Mouse (Mus musculus): ENCODE measurements at regions not wholly inside any gene's neighbourhood (a gene's known extent, or its start where the extent isn't known, plus 50 kb on each side); places are given as distances from the start of the nearest gene placed in this dataset.

DNA sequence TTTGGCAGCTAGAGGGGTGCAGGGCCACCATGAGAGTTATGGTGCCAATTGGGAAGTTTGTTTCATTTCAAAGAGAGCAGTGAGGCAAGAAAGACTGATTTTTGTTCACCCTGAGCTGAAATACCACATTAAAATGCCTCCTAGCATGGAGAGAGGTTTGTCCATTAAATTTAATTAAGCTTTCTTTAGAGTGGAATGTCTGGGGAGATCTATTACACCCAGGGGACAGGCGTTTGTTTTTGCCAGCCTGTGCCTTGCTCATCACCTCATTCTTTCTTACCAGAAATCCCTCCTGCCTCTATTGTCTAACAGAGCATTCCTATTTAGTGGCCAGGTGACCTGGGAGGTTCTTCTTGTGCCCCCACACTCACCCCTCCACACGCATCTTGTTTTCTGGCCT, 55.2 kb upstream of the Rcn1 start:
- no peaks in the 10 kb centered on the region for H3K36me3 ChIP-seq
- 68% methylated on average over 2 of the region's 2 CpGs for WGBS
- H3K9me3 ChIP-seq (replicated peaks) = no peaks in the 10 kb centered on the region
- no peak for DNase-seq (ENCODE audit: low spot score)
- 0 out of 2 replicates have a peak, but pooled peaks cover under 1% of the 10 kb centered on the region for H3K27me3 ChIP-seq (ENCODE audit: low read depth, poor library complexity, severe bottlenecking)
- H3K4me3 ChIP-seq = no peak overlapping the region
- H3K4me1 ChIP-seq = no peaks in the 10 kb centered on the region
- H3K27ac ChIP-seq (replicated peaks) = no peak overlapping the region

DNA sequence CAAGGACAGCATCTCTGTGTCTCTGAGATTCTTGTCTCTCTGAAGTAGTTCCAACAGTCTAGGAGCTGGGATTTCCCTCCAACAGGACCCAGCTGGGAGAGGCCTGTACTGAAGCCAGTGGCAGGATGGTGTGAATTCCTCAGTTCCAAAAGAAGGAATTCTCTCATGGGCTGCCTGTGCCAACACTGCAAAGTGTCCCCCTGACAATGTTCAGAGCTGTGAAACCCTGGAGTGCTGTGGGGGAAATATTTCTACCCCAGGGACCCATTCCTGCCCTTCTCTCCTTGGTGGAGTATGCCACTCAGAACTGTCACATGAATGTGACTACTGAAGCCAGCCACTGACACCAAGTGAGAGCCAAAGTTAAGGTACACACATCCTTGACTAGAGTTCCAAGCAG, 55.7 kb upstream of the Rcn1 start:
- H3K27me3 ChIP-seq (ENCODE audit: low read depth, poor library complexity, severe bottlenecking) = 0 out of 2 replicates have a peak, but pooled peaks cover 5% of the 10 kb centered on the region
- no peak overlapping the region for H3K4me3 ChIP-seq
- H3K36me3 ChIP-seq = no peaks in the 10 kb centered on the region
- no peak overlapping the region for H3K27ac ChIP-seq (replicated peaks)
- DNase-seq (ENCODE audit: low spot score) = no peak
- no peaks in the 10 kb centered on the region for H3K9me3 ChIP-seq (replicated peaks)
- no peaks in the 10 kb centered on the region for H3K4me1 ChIP-seq

DNA sequence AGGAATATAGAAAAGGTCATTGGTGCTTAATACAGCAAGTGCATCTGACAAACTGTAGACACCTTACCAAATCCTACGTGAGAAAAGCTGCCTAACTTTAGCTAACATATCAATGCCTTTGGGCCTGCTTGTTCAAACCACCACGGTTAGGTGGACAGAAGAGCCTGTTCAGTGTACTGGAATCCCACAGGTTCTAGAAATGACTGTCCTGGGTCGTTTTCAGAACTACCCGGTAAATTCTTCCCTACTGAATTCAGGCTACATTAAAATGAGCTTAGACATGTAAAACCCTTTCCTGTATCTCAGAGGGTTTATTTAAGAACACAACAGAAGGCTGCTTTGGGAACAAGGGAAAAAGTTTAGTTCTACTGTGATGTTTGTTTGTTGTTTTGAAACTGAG, 59.5 kb upstream of the Rcn1 start:
- DNase-seq (ENCODE audit: low spot score) = no peak
- Histone ChIP-seq H3K4me1 (peaks cover 7% of the 10 kb centered on the region), H3K36me3 (no peaks in the 10 kb centered on the region), H3K9me3 (replicated peaks) (no peaks in the 10 kb centered on the region), H3K27ac (replicated peaks) (no peak overlapping the region), H3K27me3 (ENCODE audit: low read depth, poor library complexity, severe bottlenecking) (0 out of 2 replicates have a peak, but pooled peaks cover 6% of the 10 kb centered on the region), H3K4me3 (no peak overlapping the region)
- WGBS = 87% methylated on average over 4 of the region's 4 CpGs

DNA sequence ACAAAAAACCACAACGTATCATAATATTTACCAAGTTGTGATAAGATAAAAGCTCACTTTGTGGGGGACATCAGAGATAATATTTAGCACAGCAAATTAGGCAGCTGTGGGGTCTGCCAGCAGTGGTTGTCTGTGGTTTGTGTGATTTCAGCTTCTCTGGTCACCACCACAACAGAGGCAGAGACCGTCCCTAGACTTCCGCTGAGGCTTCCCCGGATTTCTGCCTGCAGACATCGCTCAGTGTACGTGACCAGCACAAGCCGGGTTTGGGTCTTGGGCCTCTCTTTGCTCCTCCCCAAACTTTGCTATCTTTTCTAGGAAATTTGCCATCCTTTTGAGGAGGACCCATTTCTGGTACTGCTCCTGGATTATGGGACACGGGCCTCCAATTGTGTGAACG, 60.4 kb upstream of the Rcn1 start:
- WGBS = 80% methylated on average over 9 of the region's 9 CpGs

DNA sequence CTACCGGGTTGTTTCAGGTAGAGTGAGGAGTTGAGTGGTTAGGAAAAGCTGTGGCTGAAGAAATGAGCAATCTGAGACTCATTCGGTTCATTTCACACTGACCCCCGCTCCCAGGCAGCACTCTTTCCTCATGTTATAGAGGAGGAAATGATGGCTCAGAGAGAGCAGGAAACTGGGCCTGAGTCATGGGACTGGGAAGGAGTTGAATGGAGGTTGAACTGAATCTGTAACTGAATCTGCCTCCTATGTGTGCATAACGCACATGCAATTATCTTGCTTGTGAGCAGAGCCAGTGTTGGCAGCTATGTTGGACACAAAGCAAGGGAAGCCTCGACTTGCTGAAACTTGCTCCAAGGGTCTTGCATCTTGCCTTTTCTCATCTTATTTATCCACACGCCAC, 66.5 kb upstream of the Rcn1 start:
- Histone ChIP-seq H3K4me3 (no peak overlapping the region), H3K4me1 (0 out of 2 replicates have a peak, but pooled peaks cover under 1% of the 10 kb centered on the region), H3K27ac (replicated peaks) (no peak overlapping the region), H3K27me3 (ENCODE audit: low read depth, poor library complexity, severe bottlenecking) (no peaks in the 10 kb centered on the region; the same call in 1 of the 2 replicates), H3K9me3 (replicated peaks) (no peaks in the 10 kb centered on the region), H3K36me3 (no peaks in the 10 kb centered on the region)
- DNase-seq (ENCODE audit: low spot score) = no peak
- WGBS = 91% methylated on average over 6 of the region's 6 CpGs

More for the DNA sequence above, 60.4 kb upstream of the Rcn1 start:
- H3K9me3 ChIP-seq (replicated peaks) = no peaks in the 10 kb centered on the region
- 0 out of 2 replicates have a peak, but pooled peaks cover 6% of the 10 kb centered on the region for H3K27me3 ChIP-seq (ENCODE audit: low read depth, poor library complexity, severe bottlenecking)
- no peak overlapping the region for H3K27ac ChIP-seq (replicated peaks)
- no peak overlapping the region for H3K4me3 ChIP-seq
- no peaks in the 10 kb centered on the region for H3K36me3 ChIP-seq
- peaks cover 7% of the 10 kb centered on the region for H3K4me1 ChIP-seq
- no peak for DNase-seq (ENCODE audit: low spot score)

DNA sequence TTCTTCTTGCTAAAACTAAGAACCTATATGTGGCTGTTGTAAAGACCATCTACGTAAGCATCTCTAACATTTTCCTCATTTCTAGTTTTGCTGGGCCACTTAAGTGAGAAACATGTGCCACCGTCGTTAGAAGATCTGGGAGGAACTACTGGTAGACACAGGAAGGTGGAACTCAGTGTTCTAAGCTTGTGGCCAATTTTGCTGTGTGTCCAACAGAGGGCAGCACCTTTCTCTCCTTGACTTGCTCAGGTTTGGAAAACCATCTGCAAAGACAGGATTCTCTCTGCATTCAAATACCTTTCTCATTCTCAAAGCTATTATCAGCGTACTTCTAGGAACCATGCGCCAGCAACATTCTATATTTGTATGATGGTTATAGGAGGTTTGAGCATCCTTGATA, 69.8 kb upstream of the Rcn1 start:
- H3K4me3 ChIP-seq = no peak overlapping the region
- H3K27me3 ChIP-seq (ENCODE audit: low read depth, poor library complexity, severe bottlenecking) = no peaks in the 10 kb centered on the region; the same call in 1 of the 2 replicates
- 41% methylated on average over 5 of the region's 5 CpGs for WGBS
- H3K9me3 ChIP-seq (replicated peaks) = no peaks in the 10 kb centered on the region
- peak; percentile 44 for DNase-seq (ENCODE audit: low spot score)
- H3K27ac ChIP-seq (replicated peaks) = no peak overlapping the region
- H3K4me1 ChIP-seq = no peaks in the 10 kb centered on the region
- no peaks in the 10 kb centered on the region for H3K36me3 ChIP-seq

DNA sequence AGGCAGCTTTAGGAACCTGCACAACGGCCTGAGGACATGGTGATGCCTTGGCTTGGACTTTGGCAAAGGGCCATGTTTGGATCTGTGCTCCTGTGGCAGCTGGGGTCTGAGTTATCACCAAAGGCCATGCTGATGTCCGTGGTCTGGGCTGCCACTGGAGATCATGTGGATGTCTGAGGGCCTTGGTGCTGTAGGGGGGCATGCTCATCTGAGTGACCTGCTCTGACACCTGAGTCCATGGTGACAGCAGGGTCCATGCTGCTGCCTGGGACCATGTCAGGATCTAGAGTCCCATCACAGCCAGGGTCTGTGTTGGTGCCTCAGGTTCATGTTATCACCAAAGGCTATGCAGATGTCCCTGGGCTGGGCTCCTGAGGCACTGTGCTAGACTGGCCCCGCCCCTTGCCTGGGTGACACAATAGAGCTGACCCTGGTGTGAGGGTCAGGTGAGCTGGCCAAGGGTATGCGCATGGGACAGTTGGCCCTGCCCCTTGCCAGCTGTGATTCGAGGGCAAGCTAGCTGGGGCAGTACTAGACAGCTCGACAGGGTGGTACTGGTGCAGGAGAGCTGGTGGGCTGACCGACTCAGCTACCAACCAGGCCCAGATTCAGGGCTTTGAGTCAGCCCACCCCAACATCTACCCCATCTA, 77.0 kb upstream of the Rcn1 start:
- H3K4me1 ChIP-seq = no peaks in the 10 kb centered on the region
- no peaks in the 10 kb centered on the region for H3K9me3 ChIP-seq (replicated peaks)
- no peak overlapping the region for H3K4me3 ChIP-seq
- H3K27ac ChIP-seq (replicated peaks) = no peak overlapping the region
- no peaks in the 10 kb centered on the region for H3K36me3 ChIP-seq
- 82% methylated on average over 7 of the region's 7 CpGs for WGBS
- DNase-seq (ENCODE audit: low spot score) = no peak
- H3K27me3 ChIP-seq (ENCODE audit: low read depth, poor library complexity, severe bottlenecking) = peaks cover 6% of the 10 kb centered on the region; the same call in 1 of the 2 replicates

DNA sequence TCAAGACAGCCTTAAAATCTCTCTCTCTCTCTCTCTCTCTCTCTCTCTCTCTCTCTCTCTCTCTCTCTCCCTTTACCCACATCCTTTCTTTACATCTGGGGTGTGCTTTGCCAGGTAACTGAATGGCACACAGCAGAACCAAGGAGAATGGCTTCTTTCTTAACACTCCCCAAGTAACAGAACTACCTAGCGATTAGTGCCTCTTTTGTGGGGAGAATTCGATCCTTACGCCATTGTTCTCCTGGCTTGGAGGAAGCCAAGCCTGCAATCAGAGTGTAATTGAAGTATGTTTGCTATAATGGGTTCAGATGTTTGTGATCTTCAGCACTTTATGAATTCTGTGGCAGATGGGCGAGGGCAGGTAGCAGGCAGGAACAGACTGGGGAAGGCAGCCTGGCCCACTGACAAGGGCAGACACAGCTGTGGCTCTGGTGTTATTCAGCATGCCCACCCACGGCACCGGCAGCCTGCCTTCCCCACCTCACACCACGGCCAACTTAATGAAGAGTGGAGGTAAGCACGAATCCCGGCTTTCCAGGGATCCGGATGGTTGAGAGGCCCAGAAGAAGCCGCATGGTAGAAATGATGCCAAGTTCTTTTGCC, 83.0 kb upstream of the Rcn1 start:
- Histone ChIP-seq H3K4me3 (no peak overlapping the region), H3K4me1 (peaks cover 3% of the 10 kb centered on the region; the same call in 1 of the 2 replicates), H3K27ac (replicated peaks) (no peak overlapping the region), H3K36me3 (no peaks in the 10 kb centered on the region), H3K9me3 (replicated peaks) (no peaks in the 10 kb centered on the region), H3K27me3 (ENCODE audit: low read depth, poor library complexity, severe bottlenecking) (no peaks in the 10 kb centered on the region)
- WGBS = 74% methylated on average over 11 of the region's 11 CpGs
- no peak for DNase-seq (ENCODE audit: low spot score)

DNA sequence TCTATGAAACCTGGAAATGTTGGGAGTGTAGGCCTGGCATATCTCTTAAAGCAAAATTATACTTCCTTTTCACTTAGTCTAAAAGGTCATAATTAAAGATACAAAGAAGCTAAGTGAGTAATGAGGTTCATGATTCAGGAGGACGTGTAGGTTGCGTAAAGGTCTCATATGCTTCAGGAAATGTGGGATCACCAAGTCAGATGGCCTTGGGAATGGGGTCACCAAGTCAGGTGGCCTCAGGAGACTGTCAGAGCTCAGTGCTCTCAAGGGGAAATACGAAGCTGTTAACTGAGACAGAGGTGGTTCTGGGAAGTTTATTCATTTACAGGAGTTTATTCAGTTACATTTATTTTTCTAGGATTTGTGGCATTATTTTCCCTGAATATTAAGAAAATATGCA, 85.4 kb upstream of the Rcn1 start:
- no peak for DNase-seq (ENCODE audit: low spot score)
- H3K4me1 ChIP-seq = peaks cover 3% of the 10 kb centered on the region; the same call in 1 of the 2 replicates
- no peaks in the 10 kb centered on the region for H3K27me3 ChIP-seq (ENCODE audit: low read depth, poor library complexity, severe bottlenecking)
- H3K4me3 ChIP-seq = no peak overlapping the region
- H3K27ac ChIP-seq (replicated peaks) = no peak overlapping the region
- WGBS = 86% methylated on average over 3 of the region's 3 CpGs
- H3K36me3 ChIP-seq = no peaks in the 10 kb centered on the region
- no peaks in the 10 kb centered on the region for H3K9me3 ChIP-seq (replicated peaks)

DNA sequence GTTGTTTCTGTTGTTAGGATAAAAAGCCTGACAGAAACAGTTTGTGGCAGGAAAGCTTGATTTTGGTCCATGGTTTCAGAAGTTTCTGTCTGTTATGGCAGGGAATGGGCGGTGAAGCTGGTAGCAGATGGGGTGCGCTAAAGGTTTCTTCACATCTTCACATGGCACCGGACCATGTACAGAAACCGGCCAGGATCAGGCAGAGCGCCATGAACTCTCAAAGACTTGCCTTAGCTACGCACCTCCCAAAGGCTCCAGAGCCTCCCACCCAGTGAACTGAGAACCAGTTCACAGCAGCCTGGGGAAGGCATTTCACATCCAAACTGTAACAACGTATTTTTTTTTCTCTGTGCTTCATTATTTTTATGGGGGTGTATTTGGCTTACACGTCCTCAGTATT, 86.2 kb upstream of the Rcn1 start:
- no peak for DNase-seq (ENCODE audit: low spot score)
- WGBS = 87% methylated on average over 8 of the region's 8 CpGs
- Histone ChIP-seq H3K27me3 (ENCODE audit: low read depth, poor library complexity, severe bottlenecking) (no peaks in the 10 kb centered on the region), H3K27ac (replicated peaks) (no peak overlapping the region), H3K9me3 (replicated peaks) (no peaks in the 10 kb centered on the region), H3K36me3 (no peaks in the 10 kb centered on the region), H3K4me1 (peaks cover 3% of the 10 kb centered on the region; the same call in 1 of the 2 replicates), H3K4me3 (no peak overlapping the region)

DNA sequence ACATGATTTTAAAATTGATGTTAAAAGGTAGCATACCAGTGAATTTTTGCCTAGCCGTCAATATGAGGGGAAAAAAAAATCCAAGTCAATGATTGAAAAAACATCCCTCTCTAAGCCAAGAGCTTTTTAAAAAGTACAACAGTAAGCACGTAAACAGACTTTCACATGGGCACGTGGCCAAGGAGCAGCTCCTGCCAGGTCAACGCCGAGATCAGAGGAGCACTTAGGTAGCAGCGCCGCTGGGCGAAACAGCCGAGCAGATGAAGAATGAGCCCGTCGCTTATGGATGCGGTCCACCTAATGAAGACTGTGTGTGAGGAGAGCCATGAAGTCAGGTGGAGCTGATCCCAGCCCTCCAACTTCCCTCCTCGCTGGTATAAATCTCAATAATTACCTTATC, 96.7 kb upstream of the Rcn1 start:
- WGBS = 90% methylated on average over 13 of the region's 13 CpGs
- H3K36me3 ChIP-seq = no peaks in the 10 kb centered on the region
- no peaks in the 10 kb centered on the region for H3K4me1 ChIP-seq
- DNase-seq (ENCODE audit: low spot score) = no peak
- no peaks in the 10 kb centered on the region for H3K9me3 ChIP-seq (replicated peaks)
- no peaks in the 10 kb centered on the region for H3K27me3 ChIP-seq (ENCODE audit: low read depth, poor library complexity, severe bottlenecking)
- H3K27ac ChIP-seq (replicated peaks) = no peak overlapping the region
- H3K4me3 ChIP-seq = no peak overlapping the region

DNA sequence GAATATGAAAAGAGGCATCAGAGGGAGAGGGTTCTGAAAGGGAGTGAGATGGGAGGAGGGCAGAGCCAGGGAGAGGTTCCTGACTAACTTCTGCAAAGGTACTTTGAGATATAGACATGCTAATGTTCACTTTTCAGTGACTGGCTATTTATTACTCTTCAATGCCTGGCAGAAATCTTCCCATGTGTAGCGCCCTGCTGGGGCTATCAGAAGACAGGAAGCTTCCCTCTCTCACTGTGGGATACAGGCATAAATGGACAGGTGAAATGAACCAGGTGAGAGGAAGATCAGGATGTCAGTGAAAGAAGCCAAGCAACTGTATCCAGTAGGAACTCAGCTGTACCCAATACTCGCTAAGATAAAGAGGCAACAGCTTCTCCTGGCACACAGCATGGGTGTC, 105.1 kb upstream of the Rcn1 start:
- Histone ChIP-seq H3K9me3 (replicated peaks) (no peaks in the 10 kb centered on the region), H3K4me1 (0 out of 2 replicates have a peak, but pooled peaks cover 4% of the 10 kb centered on the region), H3K36me3 (no peaks in the 10 kb centered on the region), H3K4me3 (no peak overlapping the region), H3K27ac (replicated peaks) (no peak overlapping the region), H3K27me3 (ENCODE audit: low read depth, poor library complexity, severe bottlenecking) (peaks cover 4% of the 10 kb centered on the region; the same call in 1 of the 2 replicates)
- no peak for DNase-seq (ENCODE audit: low spot score)
- WGBS = 66% methylated on average over 2 of the region's 2 CpGs

DNA sequence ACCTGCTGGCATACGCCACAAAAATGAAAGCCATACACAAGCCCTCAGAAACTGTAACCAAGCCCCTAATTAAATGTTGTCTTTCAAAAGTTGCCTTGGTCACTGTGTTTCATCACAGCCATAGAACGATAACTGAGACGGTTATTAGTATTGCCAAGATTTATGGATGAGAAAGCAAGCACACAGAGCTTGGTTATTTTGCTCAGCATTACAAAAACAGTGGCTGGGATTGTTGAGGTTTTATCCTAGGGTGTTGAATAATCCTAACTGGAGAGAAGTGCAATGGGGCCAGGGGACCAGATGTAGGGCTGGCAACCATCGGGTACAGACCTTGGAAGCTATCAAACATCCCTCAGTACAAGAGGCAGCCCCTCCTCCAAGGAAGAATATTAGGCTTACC, 106.4 kb upstream of the Rcn1 start:
- WGBS = 92% methylated on average over 4 of the region's 4 CpGs
- H3K9me3 ChIP-seq (replicated peaks) = no peaks in the 10 kb centered on the region
- peaks cover 14% of the 10 kb centered on the region for H3K27me3 ChIP-seq (ENCODE audit: low read depth, poor library complexity, severe bottlenecking)
- H3K27ac ChIP-seq (replicated peaks) = no peak overlapping the region
- H3K4me3 ChIP-seq = no peak overlapping the region
- no peaks in the 10 kb centered on the region for H3K36me3 ChIP-seq
- H3K4me1 ChIP-seq = 0 out of 2 replicates have a peak, but pooled peaks cover 4% of the 10 kb centered on the region
- DNase-seq (ENCODE audit: low spot score) = no peak

All from midbrain, embryonic 10.5 days (tissue).